Mouse (Mus musculus) large intestine, adult 2 months (tissue): ENCODE measurements around the gene Olfr698. TPM values are rescaled to one million over a fixed set of nuclear protein-coding genes. Genes with fewer than 3 reads are reported as not detected.
"Not testable (repeated sequence)": the region's sequence is repeated elsewhere in the genome, so short reads cannot be mapped to it uniquely, and the experiment has no call there.

Source experiments
- DNase-seq: peaks from one replicate; pipeline ENCODE4 v3.0.0-alpha.2; 2012; ENCODE audit warnings: low read depth, low spot score
- WGBS: fragments of 180-500 bp; shearing (Covaris S2); methylation state at CpG from one replicate; pipeline ENCODE4 v1.1.7; 2018; 5-methylcytosine and 5-hydroxymethylcytosine counted together
- polyA plus RNA-seq: library from polyadenylated mRNA; depleted of rRNA; stranded (reverse); fragments of >200 nt; gene quantifications from 2 replicates; pipeline ENCODE4 v1.2.3, GENCODE M21; 2012; rRNA removed

Olfr698 gene
- polyA plus RNA-seq: not detected in 2 replicates

GRCm38 (mm10) chr7:106755297-106755696 is at the start of gene Olfr698:
Olfr698 (minus strand) TSS chr7:106755397.
- no peak for DNase-seq

- 62% methylated on average over 1 of the region's 1 CpGs for WGBS
- no peak for DNase-seq
These were observed 37.9 kb upstream of the Olfr698 start, which contains the start of gene Olfr699 for GRCm38 (mm10) chr7:106793098-106793497. Olfr699 (minus strand) TSS chr7:106793198.

- no peak for DNase-seq
These were observed 33.1 kb upstream of the Olfr698 start for GRCm38 (mm10) chr7:106788330-106788729.

GRCm38 (mm10) chr7:106761008-106761407 is 5.8 kb upstream of the Olfr698 start:
- 79% methylated on average over 2 of the region's 2 CpGs for WGBS
- not testable (repeated sequence) for DNase-seq

GRCm38 (mm10) chr7:106758800-106759199 is 3.6 kb upstream of the Olfr698 start:
- WGBS: 76% methylated on average over 2 of the region's 2 CpGs
- no peak for DNase-seq

GRCm38 (mm10) chr7:106745811-106746210 is 9.4 kb downstream of the Olfr698 start:
- 91% methylated on average over 5 of the region's 5 CpGs for WGBS
- DNase-seq: no peak

- WGBS: 52% methylated on average over 1 of the region's 1 CpGs
- no peak for DNase-seq
These were observed 12.9 kb downstream of the Olfr698 start, which contains the start of gene Olfr697 for GRCm38 (mm10) chr7:106742343-106742742. Olfr697 (minus strand) TSS chr7:106742443.

- no peak for DNase-seq
These were observed 18.2 kb downstream of the Olfr698 start for GRCm38 (mm10) chr7:106737028-106737427.

GRCm38 (mm10) chr7:106733717-106734116 is 21.5 kb downstream of the Olfr698 start:
- WGBS: 10% methylated on average over 2 of the region's 2 CpGs
- DNase-seq: peak; percentile 14

GRCm38 (mm10) chr7:106725654-106726053 is 29.5 kb downstream of the Olfr698 start:
- DNase-seq: not testable (repeated sequence)
- WGBS: 93% methylated on average over 2 of the region's 2 CpGs

GRCm38 (mm10) chr7:106716296-106716695 is 38.9 kb downstream of the Olfr698 start, which contains the start of gene Olfr695:
Olfr695 (minus strand) TSS chr7:106716396.
- DNase-seq: no peak

- no peak for DNase-seq
- WGBS: 84% methylated on average over 6 of the region's 6 CpGs
These were observed 43.7 kb downstream of the Olfr698 start for GRCm38 (mm10) chr7:106711463-106711862.

- not testable (repeated sequence) for DNase-seq
- 90% methylated on average over 10 of the region's 10 CpGs for WGBS
These were observed 47.5 kb downstream of the Olfr698 start for GRCm38 (mm10) chr7:106707705-106708104.

Other genes starting within 250 kb of the Olfr698 start
- not detected in 2 replicates for gene Olfr693, start 74.8 kb downstream of the Olfr698 start, polyA plus RNA-seq
- gene Olfr694, start 63.6 kb downstream of the Olfr698 start, polyA plus RNA-seq: not detected in 2 replicates
- not detected in 2 replicates for gene Olfr695, start 39.0 kb downstream of the Olfr698 start, polyA plus RNA-seq
- not detected in 2 replicates for gene Olfr697, start 13.0 kb downstream of the Olfr698 start, polyA plus RNA-seq
- gene Olfr699, start 37.8 kb upstream of the Olfr698 start, polyA plus RNA-seq: not detected in 2 replicates
- not detected in 2 replicates for gene Olfr700, start 53.4 kb upstream of the Olfr698 start, polyA plus RNA-seq
- not detected in 2 replicates for gene Olfr701, start 58.7 kb upstream of the Olfr698 start, polyA plus RNA-seq
- gene Olfr702, start 78.5 kb upstream of the Olfr698 start, polyA plus RNA-seq: not detected in 2 replicates
- gene Olfr703, start 88.0 kb upstream of the Olfr698 start, polyA plus RNA-seq: not detected in 2 replicates
- not detected in 2 replicates for gene Olfr704, start 107.8 kb upstream of the Olfr698 start, polyA plus RNA-seq
- gene Olfr705, start 121.5 kb upstream of the Olfr698 start, polyA plus RNA-seq: not detected in 2 replicates
- gene Olfr706, start 132.8 kb upstream of the Olfr698 start, polyA plus RNA-seq: not detected in 2 replicates
- gene Olfr707, start 145.8 kb upstream of the Olfr698 start, polyA plus RNA-seq: not detected in 2 replicates
- 0.45 and 0.59 TPM in 2 replicates for gene Olfr1532-ps1, start 152.6 kb upstream of the Olfr698 start, polyA plus RNA-seq
- not detected in 2 replicates for gene Olfr709-ps1, start 176.8 kb upstream of the Olfr698 start, polyA plus RNA-seq
- not detected in 2 replicates for gene Olfr710, start 192.9 kb upstream of the Olfr698 start, polyA plus RNA-seq
- gene Olfr6, start 208.5 kb upstream of the Olfr698 start, polyA plus RNA-seq: not detected in 2 replicates
- not detected in 2 replicates for gene Olfr711, start 220.1 kb upstream of the Olfr698 start, polyA plus RNA-seq